Mouse (Mus musculus) kidney, postnatal 14 days (tissue): ENCODE data around the gene AA467197.

Experiments used
- DNase-seq: peaks from one replicate; pipeline ENCODE4 v3.0.0; 2022; ENCODE audit warnings: mixed read lengths

Gene AA467197

GRCm38 (mm10) chr2:122638673-122639072 lies 1.9 kb downstream of the AA467197 start:
- no peak for DNase-seq

GRCm38 (mm10) chr2:122652096-122653084 lies 15.6 kb downstream of the AA467197 start:
- DNase-seq, result peak; percentile 45

GRCm38 (mm10) chr2:122656052-122656451 lies 19.3 kb downstream of the AA467197 start:
- DNase-seq, result no peak

- no peak for DNase-seq
Measured at GRCm38 (mm10) chr2:122656767-122657166, 20.0 kb downstream of the AA467197 start.

DNA sequence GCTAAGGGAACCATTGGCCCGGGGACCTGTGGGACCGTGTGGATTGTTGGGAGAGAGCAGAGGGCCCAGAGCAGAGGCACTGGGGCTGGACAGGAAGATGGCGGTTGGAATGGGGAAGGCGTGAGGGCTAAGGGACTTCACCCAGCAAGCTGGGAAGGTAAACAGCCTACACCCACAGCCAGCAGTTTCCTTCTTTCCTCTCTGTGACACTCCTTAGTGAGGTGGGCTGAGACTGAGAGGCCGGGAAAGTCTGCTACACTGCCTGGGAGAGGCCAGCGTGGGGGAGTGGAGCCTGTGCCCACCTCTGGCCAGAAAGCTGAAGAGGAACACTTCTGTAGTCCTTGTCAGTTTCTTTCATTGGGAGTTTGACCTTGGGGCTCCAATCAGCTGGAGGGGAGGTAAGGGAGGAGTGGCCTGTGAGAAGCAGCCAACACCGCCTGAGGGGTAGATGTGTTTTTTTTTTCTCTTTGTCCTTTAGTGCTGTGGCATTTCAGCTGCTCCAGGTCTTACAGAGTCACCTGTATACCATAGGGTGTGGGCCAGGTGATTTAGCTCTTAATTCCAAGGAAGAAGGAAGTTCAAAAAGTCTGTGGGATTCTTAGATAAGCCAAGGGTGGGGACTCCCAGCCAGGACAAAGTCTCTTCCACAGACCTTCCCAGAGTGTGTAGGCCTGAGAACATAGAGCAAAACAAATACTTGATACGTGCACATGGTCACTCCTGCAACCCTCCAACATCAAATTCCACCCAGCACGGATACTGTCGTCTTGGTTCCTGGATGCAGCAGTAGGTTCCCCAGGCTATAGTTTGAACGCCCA lies 21.1 kb downstream of the AA467197 start:
- no peak for DNase-seq

GRCm38 (mm10) chr2:122659825-122660224 lies 23.0 kb downstream of the AA467197 start:
- no peak for DNase-seq

- no peak for DNase-seq
Measured at GRCm38 (mm10) chr2:122665253-122665972, 28.6 kb downstream of the AA467197 start.

DNA sequence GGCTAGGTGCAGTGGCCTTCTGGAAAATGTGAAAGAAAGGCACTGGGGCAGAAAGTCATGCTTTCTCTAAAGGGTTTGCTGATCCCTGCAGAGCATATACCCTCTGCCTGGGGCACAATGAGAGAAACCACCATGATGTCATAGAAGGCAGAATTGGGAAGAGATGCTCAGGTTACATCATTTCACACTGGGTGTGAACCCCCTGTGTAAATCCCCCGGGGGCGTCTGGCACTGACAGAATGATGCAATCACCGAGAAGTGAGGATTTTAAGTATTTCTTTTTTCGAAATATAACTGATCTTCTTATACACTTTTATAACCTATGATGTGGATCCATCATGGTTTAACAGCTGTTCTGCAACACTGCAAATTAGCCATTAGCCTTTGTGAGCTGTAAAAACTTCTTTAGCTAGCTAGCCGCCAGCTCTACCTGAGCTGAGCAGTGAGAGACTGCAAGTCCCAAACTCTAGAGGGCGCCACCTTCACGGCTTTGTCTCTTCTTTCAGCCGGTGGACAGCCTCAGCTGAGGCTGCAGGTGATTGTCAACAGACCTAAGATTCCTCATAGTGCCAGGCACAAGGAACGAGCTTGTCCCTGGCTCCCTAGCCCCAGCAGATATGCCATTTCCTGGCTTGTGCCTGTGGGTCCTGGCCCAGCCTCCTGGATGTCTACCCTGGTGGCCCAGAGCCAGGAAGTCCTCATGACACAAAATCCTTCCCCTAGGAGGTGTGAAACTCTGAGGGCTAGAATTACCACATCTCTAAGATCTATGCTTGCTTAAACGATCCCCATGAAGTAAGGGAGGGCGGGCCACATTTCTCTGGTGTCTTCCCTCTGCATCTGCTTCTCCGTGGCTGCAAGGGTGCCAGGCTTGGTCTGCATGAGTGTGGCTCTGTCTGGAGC lies 29.4 kb downstream of the AA467197 start:
- peak; percentile 34 for DNase-seq

GRCm38 (mm10) chr2:122667856-122668255 lies 31.1 kb downstream of the AA467197 start:
- DNase-seq, result peak; percentile 43

GRCm38 (mm10) chr2:122671714-122672113 lies 34.9 kb downstream of the AA467197 start:
- DNase-seq, result no peak

- no peak for DNase-seq
Measured at GRCm38 (mm10) chr2:122672841-122673240, 36.1 kb downstream of the AA467197 start.

- DNase-seq, result no peak
Measured at GRCm38 (mm10) chr2:122675126-122675525, 38.3 kb downstream of the AA467197 start.

DNA sequence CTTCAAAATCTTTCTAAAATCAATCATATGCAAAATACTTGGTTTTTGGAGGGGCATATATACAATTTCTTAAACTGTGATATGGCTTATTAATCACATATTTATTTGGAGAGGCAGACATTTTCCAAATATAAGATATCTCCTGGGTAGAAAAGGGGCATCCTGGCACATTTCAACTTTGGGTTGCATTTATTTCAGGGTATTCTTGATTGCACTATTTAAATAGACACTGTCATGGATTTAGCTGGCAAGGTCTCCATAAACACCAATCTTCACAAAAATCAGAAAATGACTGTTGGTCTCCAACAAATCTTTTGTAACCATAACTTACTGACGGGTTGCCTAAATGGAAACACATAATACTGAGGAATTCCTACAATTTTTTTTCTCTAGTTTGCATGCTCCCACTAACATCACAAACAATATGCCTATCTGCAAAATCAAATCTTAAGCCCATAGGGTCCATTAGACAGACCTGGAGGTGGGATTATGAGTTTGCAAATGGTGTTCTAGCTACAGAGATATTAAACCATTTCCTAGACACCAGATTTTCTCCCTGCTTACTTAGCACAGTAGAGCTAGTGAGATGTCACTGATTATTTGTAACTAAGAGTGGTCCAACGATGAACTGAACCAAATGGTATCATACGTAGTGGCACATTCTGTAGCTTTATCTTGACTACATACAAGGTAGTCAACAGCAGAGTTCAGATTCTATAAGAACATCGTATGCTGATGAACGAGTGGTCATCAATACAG lies 44.8 kb downstream of the AA467197 start:
- no peak for DNase-seq

DNA sequence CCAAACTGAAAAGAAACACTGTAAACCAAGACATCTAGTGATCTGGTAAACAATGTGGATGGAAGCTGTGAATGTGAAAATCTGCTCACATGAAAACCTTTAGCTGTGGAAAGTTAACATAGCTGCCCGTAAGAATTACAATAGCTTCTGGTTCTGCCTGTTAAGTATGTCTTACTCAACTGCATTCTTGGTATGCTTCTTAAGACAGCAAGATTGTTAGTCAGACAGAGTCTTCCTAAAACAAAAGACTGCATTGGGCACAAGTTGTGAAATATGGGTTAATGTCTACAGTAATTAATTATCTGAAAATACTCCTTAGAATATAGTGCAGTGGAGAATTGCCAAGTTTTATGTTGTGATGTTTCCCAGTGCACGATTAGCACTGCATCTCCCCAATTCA lies 45.7 kb downstream of the AA467197 start:
- no peak for DNase-seq

DNA sequence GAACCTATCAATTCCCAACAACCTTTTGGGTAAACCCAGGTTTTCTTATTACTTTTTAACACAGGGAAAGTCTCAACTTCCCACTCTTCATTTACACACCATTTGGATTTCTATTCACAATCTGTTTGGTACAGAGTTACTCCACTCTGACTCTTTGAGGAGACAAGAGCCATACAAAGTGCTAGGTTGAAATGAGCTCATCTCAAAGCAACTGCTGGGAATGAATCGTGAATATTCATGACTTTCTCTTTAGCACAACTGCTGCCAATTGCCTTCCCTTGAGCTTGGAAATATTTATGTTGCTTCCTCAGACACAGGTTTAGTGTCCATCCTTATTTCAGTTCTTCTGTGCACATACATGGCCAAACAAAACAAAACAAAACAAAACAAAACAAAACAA lies 46.9 kb downstream of the AA467197 start:
- no peak for DNase-seq

GRCm38 (mm10) chr2:122686665-122687064 lies 49.9 kb downstream of the AA467197 start:
- DNase-seq, result no peak
